Mouse (Mus musculus) embryonic facial prominence, embryonic 11.5 days (tissue): ENCODE measurements at regions not wholly inside any gene's neighbourhood (a gene's known extent, or its start where the extent isn't known, plus 50 kb on each side); places are given as distances from the start of the nearest gene placed in this dataset.
"Not testable (repeated sequence)": the region's sequence is repeated elsewhere in the genome, so short reads cannot be mapped to it uniquely, and the experiment has no call there.

Experiments
- ATAC-seq: fragments of 200-750 bp; cut with Nextera tagmentation; replicated peaks from 2 replicates; pipeline ENCODE4 v1.8.0; 2017; ENCODE audit warnings: low read depth; ENCODE audit not compliant: insufficient number of reproducible peaks, low FRiP score, low TSS enrichment
- DNase-seq: peaks from one replicate; pipeline ENCODE4 v3.0.0-alpha.2; 2015; ENCODE audit warnings: low spot score
- H3K27ac ChIP-seq: fragments of 300-500 bp; sonication (generic); replicated peaks from 2 replicates; pipeline ENCODE4 v1.5.1; 2014; ENCODE audit warnings: mild to moderate bottlenecking, low read depth, low read length, control low read depth
- H3K27me3 ChIP-seq: fragments of 300-500 bp; sonication (generic); 2 replicates; pipeline ENCODE4 v1.6.1; 2014; ENCODE audit warnings: mild to moderate bottlenecking, low read length, moderate library complexity, mixed read lengths; ENCODE audit not compliant: control insufficient read depth, insufficient read depth
- H3K36me3 ChIP-seq: fragments of 300-500 bp; sonication (generic); replicated peaks from 2 replicates; pipeline ENCODE4 v1.6.1; 2014; ENCODE audit warnings: low read depth, mild to moderate bottlenecking, low read length, moderate library complexity, mixed read lengths; ENCODE audit not compliant: control insufficient read depth, insufficient read depth
- H3K4me1 ChIP-seq: fragments of 300-500 bp; sonication (generic); 2 replicates; pipeline ENCODE4 v1.6.1; 2014; ENCODE audit warnings: low read length, mixed read lengths; ENCODE audit not compliant: control insufficient read depth, insufficient read depth
- H3K4me2 ChIP-seq: fragments of 300-500 bp; sonication (generic); 2 replicates; pipeline ENCODE4 v1.6.1; 2014; ENCODE audit warnings: low read depth, mild to moderate bottlenecking, control low read depth, low read length, moderate library complexity
- H3K4me3 ChIP-seq: fragments of 300-500 bp; sonication (generic); 2 replicates; pipeline ENCODE4 v1.5.1; 2014; ENCODE audit warnings: low read depth, low read length, control low read depth
- H3K9ac ChIP-seq: fragments of 300-500 bp; sonication (generic); replicated peaks from 2 replicates; pipeline ENCODE4 v1.6.1; 2014; ENCODE audit warnings: mild to moderate bottlenecking, control low read depth, low read length
- H3K9me3 ChIP-seq: fragments of 300-500 bp; sonication (generic); replicated peaks from 2 replicates; pipeline ENCODE4 v1.6.1; 2016; ENCODE audit warnings: mild to moderate bottlenecking, low read length, inconsistent platforms, mixed read lengths; ENCODE audit not compliant: control insufficient read depth
- WGBS: fragments of 180-500 bp; shearing (Covaris S2); extraction: QIAGEN DNeasy Blood & Tissue Kit; methylation state at CpG from one replicate; pipeline ENCODE4 v1.1.7; 2014; 5-methylcytosine and 5-hydroxymethylcytosine counted together

DNA sequence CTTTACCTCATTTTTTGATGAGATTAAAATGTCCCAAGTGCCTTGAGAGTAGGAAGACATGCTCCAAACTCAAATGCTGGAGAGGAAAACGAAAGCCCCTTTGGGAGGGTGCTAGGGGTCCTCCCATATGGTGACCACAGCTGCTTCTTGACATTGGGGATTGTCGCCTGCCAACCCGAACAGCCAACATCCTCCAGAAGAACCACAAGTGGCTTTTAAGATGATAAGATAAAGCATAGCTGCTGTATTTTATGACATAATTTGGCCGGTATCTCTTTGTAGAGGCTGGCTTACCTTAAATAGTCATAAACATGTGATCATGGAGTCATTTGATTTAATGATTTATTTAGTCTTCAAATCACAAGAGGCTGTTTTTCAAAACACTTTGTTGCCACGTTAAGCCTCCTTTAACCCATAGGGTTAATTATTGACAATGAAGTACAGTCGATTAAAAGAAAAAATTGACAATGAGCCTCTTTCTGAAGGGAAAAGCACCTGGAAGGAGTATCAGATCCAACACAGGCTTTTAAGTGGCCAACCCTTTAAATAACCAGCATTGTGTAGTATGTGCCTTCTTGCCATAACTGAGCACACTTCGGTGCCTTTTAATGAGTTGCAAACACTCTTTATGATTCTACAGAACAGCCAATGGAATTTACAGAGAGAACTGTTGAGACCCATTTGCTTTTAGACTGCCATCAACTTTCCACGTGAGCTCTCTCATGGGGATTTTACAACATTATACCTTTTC is 76.1 kb upstream of the Cdk6 start:
- H3K9ac ChIP-seq, H3K9me3 ChIP-seq, DNase-seq, H3K4me3 ChIP-seq, H3K27me3 ChIP-seq, H3K36me3 ChIP-seq, H3K4me2 ChIP-seq, ATAC-seq, H3K4me1 ChIP-seq, H3K27ac ChIP-seq: not testable (repeated sequence)
- WGBS = 89% methylated on average over 8 of the region's 8 CpGs

DNA sequence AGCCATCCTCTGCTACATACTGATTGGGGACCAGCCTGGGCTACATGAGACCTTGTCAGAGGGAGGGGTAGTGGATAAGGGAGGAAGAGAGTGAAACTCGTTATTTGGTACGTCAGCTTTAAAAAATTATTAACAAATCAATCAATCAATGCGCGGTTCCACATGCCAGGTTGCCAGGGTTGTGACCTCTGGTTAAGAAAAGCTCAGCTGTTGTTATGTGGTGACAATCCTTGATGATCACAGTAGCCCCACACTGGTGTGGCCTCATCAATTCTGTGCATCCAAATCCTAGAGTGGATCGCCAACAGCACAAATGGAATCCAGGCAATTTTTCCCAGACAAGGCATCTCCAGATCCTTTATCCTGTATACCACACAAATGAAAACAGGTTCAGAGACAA is 74.3 kb upstream of the Cdk6 start:
- Histone ChIP-seq H3K4me3 (no peak overlapping the region), H3K4me1 (no peaks in the 10 kb centered on the region), H3K27me3 (no peaks in the 10 kb centered on the region), H3K27ac (no peak overlapping the region), H3K4me2 (no peak overlapping the region), H3K9me3 (no peaks in the 10 kb centered on the region), H3K9ac (no peak overlapping the region), H3K36me3 (no peaks in the 10 kb centered on the region)
- no peak for ATAC-seq
- 77% methylated on average over 5 of the region's 5 CpGs for WGBS
- DNase-seq = no peak

DNA sequence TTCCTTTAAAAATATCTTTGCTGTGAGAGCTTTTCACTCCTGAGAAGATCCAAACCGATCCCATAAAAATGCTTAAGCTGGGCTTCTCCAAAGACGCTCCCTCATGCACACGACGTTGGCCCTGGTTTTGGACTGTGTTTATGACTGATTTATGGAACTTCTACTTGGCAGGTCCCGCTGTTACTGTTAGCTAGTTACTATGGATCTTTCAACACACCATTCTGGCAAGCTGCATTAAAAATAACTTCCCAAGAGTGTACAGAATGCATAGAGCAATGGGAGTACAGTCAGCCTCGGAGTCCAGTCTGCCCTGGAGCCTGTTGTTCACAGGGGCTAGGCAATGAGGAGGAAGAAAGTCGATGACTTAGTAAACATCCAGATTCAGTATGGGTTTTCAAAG is 71.5 kb upstream of the Cdk6 start:
- WGBS = 89% methylated on average over 7 of the region's 7 CpGs
- H3K9me3 ChIP-seq = no peaks in the 10 kb centered on the region
- H3K4me1 ChIP-seq = no peaks in the 10 kb centered on the region
- H3K4me3 ChIP-seq = no peak overlapping the region
- no peak for DNase-seq
- ATAC-seq = no peak
- no peaks in the 10 kb centered on the region for H3K27me3 ChIP-seq
- H3K4me2 ChIP-seq = no peak overlapping the region
- H3K9ac ChIP-seq = no peak overlapping the region
- no peak overlapping the region for H3K27ac ChIP-seq
- no peaks in the 10 kb centered on the region for H3K36me3 ChIP-seq

DNA sequence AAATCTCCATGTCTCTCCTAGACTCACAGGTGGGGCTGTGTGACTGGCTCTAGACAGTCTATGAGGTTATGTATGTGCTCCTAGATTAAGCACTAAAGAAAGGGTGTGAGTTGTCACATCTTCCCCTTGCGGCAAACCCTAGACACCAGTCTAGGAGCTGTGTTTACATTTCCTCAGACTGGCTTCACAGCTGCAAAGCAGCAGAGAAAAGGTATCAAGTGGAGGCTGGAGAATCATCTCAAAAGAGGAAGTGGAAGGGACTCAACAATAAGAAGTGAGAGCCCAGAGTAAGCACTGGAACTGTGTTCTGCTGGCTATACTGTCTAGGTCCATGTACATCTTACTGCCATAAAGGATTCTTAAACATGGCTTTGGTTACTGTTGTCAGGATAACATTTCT is 68.1 kb upstream of the Cdk6 start:
- not testable (repeated sequence) for ATAC-seq
- WGBS = 78% methylated on average over 1 of the region's 1 CpGs

DNA sequence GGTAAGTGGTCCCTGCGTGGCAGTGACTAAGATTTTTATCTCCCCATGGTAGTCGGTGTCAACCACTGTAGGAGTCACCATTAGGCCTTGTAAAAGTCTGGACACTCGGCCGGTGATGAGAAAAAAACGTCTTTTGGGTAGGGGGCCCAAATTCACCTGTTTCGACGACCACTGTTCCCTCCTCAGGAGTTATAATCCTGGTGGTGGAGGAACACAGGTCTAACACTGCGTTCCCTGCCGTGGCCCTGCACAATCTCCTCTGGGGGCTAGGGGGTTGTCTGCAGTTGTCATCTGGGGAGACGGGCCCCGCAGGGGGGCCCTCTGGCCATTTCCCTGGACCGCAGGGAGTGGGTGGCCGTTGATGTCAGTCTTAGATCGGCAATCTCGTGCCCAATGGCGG is 64.0 kb upstream of the Cdk6 start:
- H3K4me1 ChIP-seq, ATAC-seq, H3K27me3 ChIP-seq, H3K9ac ChIP-seq, H3K9me3 ChIP-seq, H3K4me3 ChIP-seq, H3K27ac ChIP-seq, H3K36me3 ChIP-seq, DNase-seq, H3K4me2 ChIP-seq: not testable (repeated sequence)
- 92% methylated on average over 15 of the region's 16 CpGs for WGBS

More for the DNA sequence above, 68.1 kb upstream of the Cdk6 start:
- H3K4me2 ChIP-seq, H3K27ac ChIP-seq, H3K9me3 ChIP-seq, H3K4me1 ChIP-seq, H3K27me3 ChIP-seq, DNase-seq, H3K36me3 ChIP-seq, H3K9ac ChIP-seq, H3K4me3 ChIP-seq: not testable (repeated sequence)

DNA sequence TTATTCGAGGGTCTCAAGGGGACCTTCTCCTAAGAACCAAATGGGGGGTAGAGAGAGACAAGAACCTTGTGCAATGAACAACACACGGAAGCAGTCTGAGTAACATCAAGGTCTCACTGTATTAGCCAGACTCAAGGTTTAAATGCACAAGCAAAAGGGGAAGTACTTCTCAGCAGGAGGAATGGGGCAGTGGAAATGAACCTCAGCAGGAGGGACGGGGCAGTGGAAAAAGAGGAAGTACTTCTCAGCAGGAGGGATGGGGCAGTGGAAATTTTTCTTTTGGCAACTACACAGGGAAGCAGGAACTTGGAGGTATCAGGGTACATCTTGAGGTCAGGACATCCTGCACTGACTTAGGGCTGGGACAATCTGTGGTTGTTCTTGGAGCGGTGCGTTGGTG is 62.3 kb upstream of the Cdk6 start:
- H3K9ac ChIP-seq, H3K27me3 ChIP-seq, H3K36me3 ChIP-seq, ATAC-seq, H3K27ac ChIP-seq, H3K4me1 ChIP-seq, DNase-seq, H3K9me3 ChIP-seq, H3K4me2 ChIP-seq, H3K4me3 ChIP-seq: not testable (repeated sequence)
- WGBS = 92% methylated on average over 5 of the region's 5 CpGs

DNA sequence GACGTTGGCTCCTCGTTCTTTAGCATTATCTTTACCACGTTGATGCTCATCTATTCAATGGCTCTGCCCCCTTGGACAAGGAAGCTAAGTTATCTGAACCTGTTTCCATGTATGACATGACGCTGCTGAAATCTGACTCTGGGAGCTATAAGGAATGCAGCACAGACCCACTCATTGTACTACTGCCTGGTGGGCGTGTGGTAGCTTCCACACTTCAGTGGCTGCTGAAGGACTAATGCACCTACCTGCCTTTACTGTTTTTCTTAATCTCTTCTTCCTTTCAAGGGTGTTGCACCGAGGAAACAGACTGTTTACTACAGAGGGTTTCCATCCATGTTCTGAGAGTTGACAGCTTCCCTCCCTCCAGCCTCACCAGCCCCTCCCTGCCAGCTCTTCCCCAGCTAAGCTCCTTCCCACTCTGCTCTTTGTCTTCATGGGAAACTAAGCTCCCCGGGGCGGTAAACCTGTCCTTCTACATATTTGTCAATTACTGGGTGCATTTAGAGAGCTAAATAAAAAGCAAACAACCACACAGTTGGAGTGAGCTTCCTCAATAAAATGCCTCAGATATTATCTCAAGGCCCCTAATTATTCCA is 59.3 kb upstream of the Cdk6 start:
- H3K36me3 ChIP-seq, H3K9me3 ChIP-seq, H3K4me3 ChIP-seq, H3K27ac ChIP-seq, H3K4me2 ChIP-seq, H3K27me3 ChIP-seq, H3K9ac ChIP-seq, H3K4me1 ChIP-seq, ATAC-seq: not testable (repeated sequence)
- DNase-seq = peak; percentile 15
- WGBS = 63% methylated on average over 8 of the region's 8 CpGs

DNA sequence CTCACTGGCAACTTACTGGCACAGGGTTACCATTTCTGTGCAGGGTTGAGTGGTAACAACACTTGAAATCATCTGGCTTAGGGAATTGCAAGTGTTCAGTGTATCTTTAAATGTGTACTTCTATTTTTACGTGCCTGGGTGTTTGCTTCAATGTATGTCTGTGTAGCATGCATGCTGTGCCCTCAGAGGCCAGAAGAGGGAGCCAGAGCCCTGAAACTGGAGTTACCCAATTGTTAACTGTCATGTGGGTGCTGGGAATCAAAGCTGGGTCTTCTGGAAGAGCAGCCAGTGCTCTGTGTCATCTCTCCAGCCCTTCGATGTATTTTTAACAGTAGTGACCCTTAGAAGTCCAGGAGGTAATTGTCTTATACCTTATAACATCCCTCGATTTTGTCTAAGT is 58.2 kb upstream of the Cdk6 start:
- ATAC-seq (no peak), DNase-seq (no peak)
- H3K4me1 ChIP-seq = no peaks in the 10 kb centered on the region
- no peaks in the 10 kb centered on the region for H3K9me3 ChIP-seq
- 88% methylated on average over 3 of the region's 3 CpGs for WGBS
- H3K9ac ChIP-seq = no peak overlapping the region
- H3K4me2 ChIP-seq = no peak overlapping the region
- H3K36me3 ChIP-seq = no peaks in the 10 kb centered on the region
- H3K27ac ChIP-seq = no peak overlapping the region
- no peaks in the 10 kb centered on the region for H3K27me3 ChIP-seq
- H3K4me3 ChIP-seq = no peak overlapping the region
